Mouse (Mus musculus) cerebellum, adult 9-11 months (tissue): ENCODE data around the gene Notch4.
A peak's percentile ranks its signal among the peaks of the same experiment; 100 is the strongest.

Source experiments
- DNase-seq: peaks from one replicate; pipeline ENCODE4 v3.0.0; 2022

Gene Notch4

GRCm38 (mm10) chr17:34627943-34628643 lies 64.0 kb downstream of the Notch4 start, which contains the start of gene Ppt2:
TSS of gene Ppt2 (minus strand) at chr17:34628510.
- peak; percentile 86 for DNase-seq

GRCm38 (mm10) chr17:34628644-34628967 lies 64.5 kb downstream of the Notch4 start:
- DNase-seq = no peak

GRCm38 (mm10) chr17:34629221-34629751 lies 65.2 kb downstream of the Notch4 start, which contains the start of gene Prrt1:
TSS of gene Prrt1 (plus strand) at chr17:34629533.
- peak; percentile 81 for DNase-seq

GRCm38 (mm10) chr17:34629796-34630603 lies 65.9 kb downstream of the Notch4 start:
- DNase-seq = peak; percentile 81

GRCm38 (mm10) chr17:34630761-34631301 lies 66.8 kb downstream of the Notch4 start:
- peak; percentile 77 for DNase-seq

GRCm38 (mm10) chr17:34631647-34632046 lies 67.6 kb downstream of the Notch4 start:
- DNase-seq = peak; percentile 79

- DNase-seq = peak; percentile 93
Measured at GRCm38 (mm10) chr17:34632261-34632691, 68.2 kb downstream of the Notch4 start.

- no peak for DNase-seq
Measured at GRCm38 (mm10) chr17:34635671-34636070, 71.6 kb downstream of the Notch4 start.

GRCm38 (mm10) chr17:34637459-34637858 lies 73.4 kb downstream of the Notch4 start:
- DNase-seq = peak; percentile 52
